Mouse (Mus musculus) left cerebral cortex, postnatal 36 days (tissue): ENCODE results near the gene Pld1. TPM values are rescaled to one million over a fixed set of nuclear protein-coding genes. Genes with fewer than 3 reads are reported as not detected.
A peak's percentile ranks its signal among the peaks of the same experiment; 100 is the strongest.

Experiments used
- DNase-seq, 2 experiments: peaks; one replicate each; pipeline ENCODE4 v3.0.0; 2021 to 2022; ENCODE audit warnings: low spot score in 2 of 2, mixed read lengths in 1 of 2
- intact Hi-C: fragments of 180-260 bp; cut with DNase I; formaldehyde crosslinking; loops from one replicate; pipeline ENCODE4 v1.15.1; 2025
- total RNA-seq, 2 experiments: library from RNA; stranded (reverse); gene quantifications; 2 replicates each; pipeline ENCODE4 v1.2.3; 2021

Gene Pld1
- total RNA-seq, 2 experiments from 2014 or later, result 6.9 to 13.7 TPM

GRCm38 (mm10) chr3:28175997-28176967 is 237.8 kb downstream of the Pld1 start:
- peak; percentile 84 to 88 for DNase-seq
- intact Hi-C loops, result loop anchor here (1.0 kb wide), 1 partner anchor 87 kb away; the partner anchor contains the start of gene Tnik

DNA sequence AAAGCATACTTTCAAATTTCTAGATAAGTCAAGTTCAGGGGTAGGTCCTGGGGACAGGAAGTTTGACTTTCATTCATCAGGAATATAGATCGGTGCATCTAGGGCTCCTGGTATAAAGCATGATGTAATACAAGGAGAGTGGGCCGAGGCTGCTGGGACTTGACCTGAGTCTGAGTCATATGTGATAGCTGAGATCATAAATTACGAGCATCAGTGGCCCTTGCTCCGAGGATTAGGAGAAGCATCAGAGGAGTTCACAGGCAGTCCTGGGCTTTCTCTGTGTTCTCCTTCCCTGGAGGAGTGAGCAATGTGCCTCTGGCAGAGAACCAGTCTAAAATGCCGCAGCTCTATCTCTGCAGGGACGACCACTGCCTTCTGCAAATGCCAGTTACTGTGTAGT is 239.8 kb downstream of the Pld1 start:
- DNase-seq, result no peak
- intact Hi-C loops, result no loop called here

Other genes with a start within 250 kb of the Pld1 start
- gene Fndc3b, start 227.4 kb upstream of the Pld1 start, total RNA-seq, result 10 to 100 TPM; 18.8 to 29.2 TPM
- under 1 TPM in 1 of 2 experiments, not detected in 1; 0.79 TPM for gene Tmem212, start 42.3 kb upstream of the Pld1 start, total RNA-seq